Mouse (Mus musculus) mouse trophoblast stem cell (cell line): Measurements from ENCODE around the gene Aldh1a3.

Experiments used
- in situ Hi-C, 2 experiments: fragments of 300-500 bp; cut with MseI, MboI; formaldehyde crosslinking; loops; 2 replicates in 1 of 2; 3 replicates in 1 of 2; pipeline ENCODE4 v1.15.1; 2025

Gene Aldh1a3

DNA sequence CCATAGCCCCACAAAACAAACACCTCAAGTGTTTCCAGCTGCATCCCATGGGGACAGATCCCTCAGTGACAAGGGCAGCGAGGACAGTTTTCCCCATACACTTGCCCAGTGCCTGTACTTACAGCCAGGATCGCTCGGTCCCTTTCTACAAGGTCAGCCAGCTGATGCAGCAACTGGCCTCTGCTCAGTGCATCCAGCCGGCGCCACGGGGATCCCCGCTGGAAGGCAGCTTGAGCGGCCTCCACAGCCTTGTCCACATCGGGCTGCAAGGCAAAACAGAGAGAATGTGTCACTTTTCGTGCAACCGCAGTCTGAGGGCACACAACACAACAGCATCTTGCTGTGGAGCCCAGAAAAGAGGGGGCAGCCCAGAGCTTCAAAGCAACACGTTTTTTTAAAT, 8.3 kb downstream of the Aldh1a3 start:
- in situ Hi-C loops: no loop called here

DNA sequence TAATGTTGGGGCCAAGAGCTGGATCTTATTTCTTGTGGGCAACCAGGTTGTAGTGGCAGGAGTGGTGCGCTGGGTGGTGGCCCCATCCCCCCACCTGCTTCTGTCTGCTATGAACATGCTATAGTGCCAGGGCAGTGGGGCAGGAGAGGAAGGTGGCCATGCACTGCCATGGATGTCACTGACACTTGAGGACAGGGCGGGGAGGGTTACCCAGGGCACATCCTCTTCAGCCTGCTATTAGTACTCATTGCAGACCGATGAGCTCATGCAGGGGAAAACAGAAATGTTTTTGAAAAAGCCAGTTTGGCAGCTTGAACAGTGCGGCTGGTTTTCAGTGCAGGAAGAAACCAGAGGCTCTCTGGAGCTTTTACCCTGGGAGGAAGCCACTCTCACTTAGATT, 10.5 kb downstream of the Aldh1a3 start:
- in situ Hi-C loops: no loop called here

DNA sequence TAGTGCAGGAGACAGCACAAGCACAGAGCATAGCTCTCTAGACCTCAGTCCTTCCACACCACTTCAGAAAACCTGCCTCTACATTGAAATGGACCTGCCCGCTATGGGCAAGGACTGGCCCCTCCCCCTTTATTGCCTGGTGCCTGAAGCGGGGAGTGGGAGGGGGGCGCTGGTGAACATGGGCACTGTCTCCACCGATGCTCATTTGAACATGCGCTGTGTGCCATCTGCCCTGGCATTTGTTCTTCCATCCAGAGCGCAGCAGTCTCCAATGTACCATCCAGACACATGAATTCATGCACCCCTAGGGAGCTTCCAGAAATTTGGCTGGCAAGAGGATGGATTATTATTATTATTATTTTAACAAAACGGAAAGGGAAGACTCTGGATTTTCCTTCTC, 14.2 kb downstream of the Aldh1a3 start:
- in situ Hi-C loops: no loop called here

DNA sequence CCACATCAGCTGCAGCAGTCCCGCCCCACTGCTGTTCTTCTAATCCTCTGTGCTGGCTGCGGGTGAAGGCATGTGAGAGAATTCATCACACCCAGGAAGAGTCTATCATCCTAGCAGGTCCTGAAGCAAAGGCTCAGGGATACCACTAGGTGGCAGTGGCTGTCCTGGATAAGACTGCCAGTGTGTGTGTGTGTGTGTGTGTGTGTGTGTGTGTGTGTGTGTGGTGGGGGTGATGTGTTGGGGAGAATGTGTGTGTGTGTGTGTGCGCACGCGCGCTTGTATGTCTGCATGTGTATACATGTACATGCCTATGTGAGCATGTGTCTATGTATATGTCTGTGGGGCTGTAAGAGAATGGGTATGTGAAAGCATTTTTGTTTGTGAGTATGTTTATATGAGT, 17.9 kb downstream of the Aldh1a3 start:
- in situ Hi-C loops: no loop called here

DNA sequence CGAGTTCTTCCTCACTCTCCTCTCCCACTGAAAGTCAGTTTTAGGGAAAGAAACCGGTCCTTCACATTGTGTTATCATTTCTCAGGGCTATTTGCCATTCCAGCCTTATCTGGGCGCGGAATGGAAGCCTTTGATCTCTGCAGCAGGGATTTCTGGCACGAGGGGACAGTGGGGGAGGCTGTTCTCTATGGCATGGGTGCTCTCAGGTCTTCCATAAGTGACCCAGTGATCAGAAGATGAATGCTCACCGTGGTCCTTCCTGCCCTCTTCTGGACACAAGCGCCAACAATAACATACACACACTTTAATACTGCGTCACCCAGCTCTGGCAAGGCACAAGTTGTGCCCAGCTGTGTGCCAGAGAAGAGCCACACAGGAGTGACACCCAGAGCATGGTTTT, 20.3 kb downstream of the Aldh1a3 start:
- in situ Hi-C loops: no loop called here

DNA sequence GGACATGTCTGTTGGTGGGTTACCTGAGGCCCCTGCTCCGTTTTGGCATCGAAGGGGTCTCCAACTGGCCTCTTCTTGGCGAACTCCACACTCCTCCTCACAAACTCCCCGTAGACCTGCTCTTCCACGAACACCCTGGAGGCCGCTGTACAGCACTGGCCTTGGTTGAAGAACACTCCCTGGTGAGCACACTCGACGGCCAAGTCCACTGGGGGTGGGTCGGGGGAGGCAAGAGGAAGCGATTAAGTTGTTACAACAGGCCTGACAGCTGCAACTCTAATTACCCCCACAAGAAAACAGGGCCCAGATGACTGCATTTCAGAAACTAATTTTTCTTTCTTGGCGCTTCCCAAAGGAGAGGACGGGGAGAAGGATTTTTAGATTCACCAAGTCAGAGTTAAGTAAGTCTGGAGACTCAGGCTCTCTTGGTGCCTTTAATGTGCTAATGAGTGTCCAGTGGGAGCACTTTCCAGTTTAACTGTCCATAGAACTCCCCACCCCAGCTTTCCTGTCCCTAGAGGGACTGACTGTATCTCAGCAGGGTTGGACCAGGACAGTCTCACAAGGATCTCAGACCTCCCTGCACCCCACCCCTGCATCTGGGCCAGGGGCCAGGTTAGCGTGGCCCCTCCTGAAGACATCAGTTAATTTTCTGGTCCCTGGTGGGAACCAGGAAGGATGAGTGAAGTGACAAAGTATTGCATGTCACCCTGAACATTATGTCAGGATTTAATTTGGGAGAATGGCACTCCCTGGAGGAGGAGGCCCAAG, 21.2 kb downstream of the Aldh1a3 start:
- in situ Hi-C loops: no loop called here

DNA sequence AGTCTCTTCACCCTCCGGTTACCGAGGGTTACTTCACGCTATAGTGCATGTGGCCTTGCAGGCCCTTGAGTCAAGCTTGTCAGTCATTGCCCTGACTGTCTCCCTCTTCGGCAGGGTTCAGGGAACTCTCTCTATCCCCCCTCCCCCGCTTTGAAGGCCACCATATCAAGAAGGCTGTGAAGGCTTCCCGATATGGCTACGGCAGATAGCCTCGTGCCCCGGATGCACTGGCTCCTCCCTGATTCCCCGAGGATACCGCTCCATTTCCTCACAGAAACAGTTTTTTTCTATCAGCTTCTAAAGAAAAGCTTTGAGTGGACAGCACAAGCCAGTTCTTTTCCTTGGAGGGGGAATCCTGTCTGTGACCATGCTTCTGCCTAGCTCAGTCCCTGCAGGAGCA, 21.8 kb downstream of the Aldh1a3 start:
- in situ Hi-C loops: no loop called here

DNA sequence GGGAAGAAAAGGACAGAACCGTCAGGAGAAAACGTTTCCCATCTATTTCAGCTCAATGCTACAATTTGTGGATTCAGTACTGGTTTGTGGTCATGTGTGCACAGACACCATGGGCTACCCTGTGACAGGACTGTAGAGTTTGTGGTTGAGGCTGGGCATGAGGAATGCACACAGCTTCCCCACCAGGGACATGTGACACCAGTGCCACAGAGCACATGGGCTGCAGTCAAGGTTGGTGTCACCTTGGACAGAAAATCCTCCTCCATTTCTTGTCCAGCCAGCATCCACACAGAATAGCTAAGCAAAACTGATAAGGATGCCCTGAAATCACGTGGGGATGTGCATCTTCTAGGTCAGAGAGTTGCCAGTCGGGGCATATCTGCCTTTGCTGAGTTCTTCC, 22.5 kb downstream of the Aldh1a3 start:
- in situ Hi-C loops: no loop called here

DNA sequence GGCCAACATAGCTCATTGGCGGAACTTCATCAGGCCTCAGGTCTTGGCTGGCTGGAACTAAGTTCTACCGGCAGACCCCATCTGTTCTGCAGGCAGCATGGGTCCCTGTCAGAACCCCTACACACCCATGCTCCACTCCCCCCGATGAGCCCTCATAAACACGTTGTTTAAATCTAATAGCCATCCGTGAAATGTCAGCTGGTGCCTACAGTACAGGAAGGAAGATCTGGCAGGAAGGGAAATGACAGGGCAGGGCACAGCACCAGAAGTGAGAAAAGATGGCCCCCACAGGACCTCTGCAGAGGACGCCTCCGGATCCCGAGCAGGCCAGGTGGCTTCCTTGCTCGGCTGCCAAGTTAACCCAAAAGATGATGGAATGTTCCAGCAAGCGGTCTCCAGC, 23.2 kb downstream of the Aldh1a3 start:
- in situ Hi-C loops: no loop called here

DNA sequence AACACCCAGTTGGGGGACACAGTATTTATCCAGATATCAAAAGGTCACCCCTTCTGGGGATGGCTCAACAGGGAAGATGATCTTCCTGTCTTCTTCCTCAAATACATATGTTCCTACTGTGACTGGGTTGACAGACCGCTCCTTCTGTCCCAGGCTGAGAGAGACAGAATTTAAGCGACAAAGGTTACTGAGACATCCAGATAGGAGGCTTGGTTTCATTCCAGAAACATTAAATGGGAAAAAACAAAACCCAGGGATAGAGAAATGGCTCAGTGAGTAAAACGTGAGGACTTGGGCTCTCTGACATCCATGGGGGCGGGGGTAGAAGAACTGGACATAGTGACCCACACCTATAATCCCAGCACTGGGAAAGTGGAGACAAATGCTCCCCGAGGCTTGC, 24.4 kb downstream of the Aldh1a3 start:
- in situ Hi-C loops: no loop called here

DNA sequence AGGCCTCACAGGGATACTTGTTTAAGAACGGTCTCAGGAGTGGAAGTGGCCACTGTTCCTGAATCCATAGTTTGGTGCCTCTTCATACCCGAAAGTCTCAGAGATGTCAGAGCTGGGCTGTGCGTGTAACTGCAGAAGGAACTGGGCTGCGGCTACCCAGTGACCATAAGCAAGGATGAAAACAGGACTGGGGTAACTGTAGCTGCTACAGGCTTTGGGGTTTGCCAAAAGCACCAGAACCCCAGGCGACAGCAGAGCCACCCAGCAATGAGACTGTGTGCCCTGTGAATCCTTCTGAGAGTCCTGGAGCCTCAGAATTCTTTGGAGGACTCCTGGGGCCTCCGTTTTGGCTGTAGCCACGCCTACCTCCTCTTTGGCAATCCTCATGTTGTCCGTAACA, 25.7 kb downstream of the Aldh1a3 start:
- in situ Hi-C loops: no loop called here

DNA sequence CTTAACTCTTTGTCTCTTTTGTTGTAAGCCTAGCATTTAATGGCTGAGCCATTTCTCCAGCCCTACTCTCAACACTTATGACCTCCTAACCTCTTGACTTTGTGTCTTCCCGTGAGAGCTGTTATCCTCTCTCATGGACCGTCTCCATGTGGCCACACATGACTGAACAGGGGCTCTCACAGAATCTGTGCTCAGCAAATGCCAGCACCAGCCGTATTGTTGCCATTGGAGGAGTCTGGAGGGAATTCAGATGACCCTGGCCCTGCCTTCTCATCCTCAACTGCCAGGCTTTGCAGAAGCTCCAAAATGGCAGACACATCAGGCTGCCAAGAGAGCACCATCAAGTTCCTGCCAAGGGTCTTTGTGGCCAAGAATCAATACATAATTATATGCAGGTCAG, 30.0 kb downstream of the Aldh1a3 start:
- in situ Hi-C loops: no loop called here

DNA sequence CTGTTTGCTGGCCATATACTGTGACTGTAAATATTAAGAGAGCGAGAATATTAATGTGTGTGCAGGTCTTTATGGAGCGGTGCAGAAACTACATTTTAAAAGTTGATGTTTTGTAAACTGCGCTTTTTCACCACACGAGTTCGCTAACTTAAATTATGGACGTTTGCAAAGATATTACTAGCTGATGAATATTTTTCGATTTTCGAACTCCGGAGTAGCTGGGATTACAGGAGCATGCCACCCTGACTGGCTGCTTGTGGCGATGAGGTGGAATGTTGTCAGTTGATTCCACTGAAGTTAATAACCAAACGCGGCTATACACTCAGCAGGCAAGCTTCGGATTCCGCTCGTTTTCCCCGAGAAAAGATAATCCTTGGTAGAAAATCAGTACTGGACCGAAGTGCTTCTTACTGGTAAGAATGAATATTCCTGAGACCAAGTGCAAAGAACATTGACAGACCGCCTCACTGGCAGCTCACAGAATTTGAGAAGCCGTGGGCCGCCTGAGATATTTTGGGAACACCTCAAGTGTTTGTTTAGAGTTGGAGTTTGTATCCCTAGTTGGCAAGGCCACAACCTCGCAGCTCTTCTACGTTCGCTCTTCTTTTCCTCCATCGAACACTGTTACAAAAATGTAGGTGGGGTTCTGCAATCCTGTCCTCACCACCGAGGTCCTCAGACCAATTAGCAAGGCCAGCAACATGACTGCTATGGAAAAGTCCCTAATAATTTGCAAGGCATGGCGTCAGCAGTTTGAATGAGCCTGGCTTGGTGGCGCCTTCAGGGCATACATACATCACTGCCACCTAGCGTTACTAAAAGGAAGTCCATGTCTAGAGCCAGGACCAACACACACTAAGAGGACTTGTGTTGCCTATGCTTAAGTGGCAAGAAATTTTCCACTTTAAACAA, 38.4 kb downstream of the Aldh1a3 start:
- in situ Hi-C loops: loop anchor here (5.0 kb wide), 1 partner anchor 77 kb away; no protein-coding TSS in a partner anchor

DNA sequence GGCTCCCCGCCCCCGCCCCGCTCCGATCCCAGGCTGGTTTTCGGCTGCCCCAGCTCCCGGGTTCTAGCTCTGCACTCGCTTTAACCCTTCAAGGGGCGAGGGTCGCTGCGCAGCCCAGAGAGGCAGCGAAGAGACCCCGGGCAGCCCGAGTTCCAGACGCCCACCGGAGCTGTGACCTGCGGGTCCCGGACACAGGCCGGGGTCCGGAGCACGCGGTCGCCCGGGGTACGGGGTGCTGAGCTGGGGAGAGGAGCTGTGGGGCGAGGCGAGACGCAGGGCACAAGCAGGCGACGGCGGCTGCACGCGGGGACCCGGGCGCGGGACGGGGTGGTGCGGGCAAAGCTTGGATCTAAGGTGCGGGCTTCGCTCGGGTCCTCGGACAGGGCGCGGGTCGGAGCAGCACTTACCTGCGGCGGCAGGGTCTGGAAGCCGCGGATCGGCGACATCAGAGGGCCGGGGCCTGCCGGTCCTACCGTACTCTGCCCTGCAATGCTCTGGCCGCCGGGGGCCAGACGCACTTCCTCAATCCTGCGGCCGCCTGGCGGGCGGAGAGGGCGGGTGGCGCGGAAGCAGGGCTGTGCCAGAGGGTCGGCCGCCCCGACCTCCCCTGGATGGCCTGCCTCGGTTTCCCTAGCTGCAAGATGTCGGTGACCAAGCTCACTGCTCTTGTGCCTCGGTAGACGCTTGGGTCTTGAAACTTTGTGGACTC, 39.4 kb downstream of the Aldh1a3 start, which contains the start of gene Lrrk1:
Gene Lrrk1 (minus strand): TSS at position 538 of the 709 bp plus-strand sequence.
- in situ Hi-C loops: loop anchor here (5.0 kb wide), 1 partner anchor 76 kb away; no protein-coding TSS in a partner anchor

DNA sequence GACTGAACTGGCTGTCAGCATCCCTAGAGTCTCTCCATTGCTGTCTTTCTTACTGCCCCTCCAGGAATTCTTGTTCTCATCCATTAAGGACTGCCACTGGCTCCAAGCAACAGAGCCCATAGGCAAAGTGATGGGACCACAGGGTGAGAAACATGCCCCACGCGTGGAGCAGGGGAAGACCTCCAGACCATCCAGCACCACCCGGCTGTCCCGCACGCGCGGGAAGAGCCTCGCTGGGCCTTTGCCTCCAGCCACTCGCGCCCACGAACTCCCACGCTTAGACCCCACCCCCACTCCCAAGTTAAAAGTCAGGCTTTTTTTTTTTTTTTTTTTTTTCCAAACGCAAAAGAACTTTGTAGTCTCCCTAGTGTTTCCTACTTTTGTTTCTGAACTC, 39.9 kb downstream of the Aldh1a3 start:
- in situ Hi-C loops: loop anchor here (5.0 kb wide), 1 partner anchor 75 kb away; no protein-coding TSS in a partner anchor

DNA sequence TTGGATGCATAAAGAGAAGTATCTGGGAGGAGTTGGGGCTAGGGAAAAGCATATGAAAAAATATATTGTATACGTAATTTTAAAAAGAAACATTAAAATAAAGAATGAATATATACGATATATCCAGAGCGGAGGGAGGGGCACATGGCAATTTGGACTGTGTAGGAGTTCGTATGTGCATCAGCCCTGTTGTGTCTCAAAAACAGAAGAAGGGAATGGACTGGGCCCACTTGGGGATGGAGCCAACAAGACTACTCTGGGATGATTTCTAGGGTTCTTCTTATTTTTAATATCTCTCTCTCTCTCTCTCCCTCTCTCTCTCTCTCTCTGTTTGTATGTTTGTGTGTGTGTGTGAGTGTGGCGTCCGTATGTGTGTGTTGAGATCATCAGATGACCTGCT, 40.9 kb downstream of the Aldh1a3 start:
- in situ Hi-C loops: loop anchor here (5.0 kb wide), 1 partner anchor 74 kb away; no protein-coding TSS in a partner anchor

DNA sequence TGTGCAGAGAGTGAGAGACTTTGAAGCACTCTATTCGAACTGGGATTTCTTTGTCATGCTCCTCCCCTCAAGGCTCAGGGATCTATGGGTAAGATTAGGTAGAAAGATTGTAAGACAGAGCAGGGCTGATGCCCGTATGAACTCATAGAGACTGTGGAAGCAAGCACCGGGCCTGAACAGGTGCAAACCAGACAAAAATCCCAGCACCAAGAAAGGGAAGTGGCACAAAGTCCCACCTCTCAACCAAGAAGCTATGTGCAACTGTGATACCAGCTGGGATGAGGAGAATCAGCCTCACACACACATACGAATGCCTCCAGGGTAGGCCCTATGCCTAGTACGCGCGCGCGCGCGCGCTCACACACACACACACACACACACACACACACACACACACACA, 41.5 kb downstream of the Aldh1a3 start:
- in situ Hi-C loops: loop anchor here (5.0 kb wide), 1 partner anchor 74 kb away; no protein-coding TSS in a partner anchor

DNA sequence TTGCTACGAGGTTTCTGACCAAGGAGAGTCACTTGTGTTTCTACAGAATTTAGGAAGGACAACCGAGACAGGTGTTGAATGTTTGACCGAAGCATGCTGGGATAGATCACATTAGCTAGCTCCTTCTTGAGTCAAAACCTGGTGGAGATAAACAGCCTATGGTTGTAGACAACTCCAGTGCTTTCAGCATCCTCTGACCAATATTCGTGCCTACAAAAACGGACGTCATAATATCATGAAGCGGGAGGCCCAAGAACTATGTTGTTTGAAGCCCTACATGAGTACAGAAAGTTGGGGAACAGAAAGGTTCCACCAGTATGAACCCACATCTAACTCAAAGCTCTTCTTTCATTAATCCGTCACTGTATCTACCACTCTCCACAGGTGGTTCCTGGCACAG, 42.4 kb downstream of the Aldh1a3 start:
- in situ Hi-C loops: loop anchor here (5.0 kb wide), 1 partner anchor 73 kb away; no protein-coding TSS in a partner anchor

DNA sequence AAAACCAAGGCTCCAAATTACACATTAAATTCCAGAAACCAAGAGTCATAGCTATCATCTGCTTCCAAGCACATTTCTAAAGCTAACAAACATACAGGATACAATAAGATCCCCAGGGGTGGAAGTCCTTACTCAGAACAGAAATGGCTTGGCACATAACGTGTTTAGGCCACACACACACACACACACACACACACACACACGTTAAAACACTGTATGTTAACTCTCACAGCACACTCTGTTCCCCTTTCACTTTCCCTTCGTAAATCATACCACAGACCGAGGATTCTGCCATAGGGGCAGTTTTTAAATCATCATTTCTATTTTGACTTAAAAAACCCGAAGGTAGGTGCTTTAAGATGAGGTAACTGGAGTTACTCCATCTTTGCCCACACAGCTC, 43.1 kb downstream of the Aldh1a3 start:
- in situ Hi-C loops: no loop called here

DNA sequence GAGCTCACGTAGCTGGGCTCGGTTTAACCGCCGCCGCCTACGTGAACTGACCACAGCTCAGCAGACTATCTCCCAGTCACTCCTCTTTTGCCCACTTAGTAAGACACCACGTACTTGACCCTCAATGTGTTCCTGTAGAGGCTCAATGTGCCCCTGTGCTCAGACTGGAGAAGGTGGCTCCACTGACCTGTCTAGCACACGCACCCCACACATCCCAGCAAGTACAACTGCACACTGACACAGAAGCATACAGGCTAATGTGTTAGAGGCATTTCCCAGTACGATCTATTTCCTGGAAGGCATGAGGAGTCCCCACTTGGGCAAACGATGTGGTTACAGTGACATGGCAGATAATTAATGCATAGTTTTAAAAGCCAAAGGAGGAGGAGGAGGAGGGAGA, 50.8 kb downstream of the Aldh1a3 start:
- in situ Hi-C loops: no loop called here

DNA sequence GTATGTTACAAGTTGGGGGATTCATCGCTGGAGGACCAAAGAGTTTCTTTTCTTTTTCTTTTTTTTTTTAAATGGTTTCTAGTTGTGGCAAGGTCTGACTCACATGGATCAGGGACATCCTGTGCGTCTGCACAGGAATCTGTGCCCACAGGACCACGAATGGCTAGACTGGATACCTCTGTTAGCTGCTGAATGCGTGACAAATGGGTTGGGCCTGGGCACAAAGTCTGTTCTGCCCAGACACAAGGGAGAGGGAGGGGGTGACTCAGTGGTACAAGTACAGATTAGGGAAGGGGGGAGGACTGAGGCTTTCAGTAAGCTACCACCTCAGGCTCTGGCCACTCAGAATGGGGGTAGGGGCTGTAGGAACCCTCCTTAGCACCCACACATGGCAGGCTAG, 51.6 kb downstream of the Aldh1a3 start:
- in situ Hi-C loops: no loop called here

DNA sequence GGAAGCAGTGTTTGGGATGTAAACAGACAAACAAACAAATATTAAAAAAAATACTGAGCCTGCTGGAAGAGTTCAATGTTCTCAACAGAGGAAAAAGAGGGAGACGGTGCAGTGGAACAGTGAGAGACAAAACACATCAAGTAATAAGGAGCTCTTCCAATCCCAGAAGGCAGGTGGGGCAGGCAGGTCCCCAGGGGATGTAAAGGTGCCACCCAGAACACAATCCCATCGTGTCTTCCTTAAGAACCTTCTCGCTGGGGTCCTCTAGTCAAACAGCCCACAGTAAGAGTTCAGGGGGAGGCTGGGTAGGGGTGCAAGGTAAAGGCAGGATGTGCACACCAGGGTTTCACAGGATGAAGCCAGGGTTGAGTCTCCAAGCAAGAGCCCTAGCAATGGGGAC, 53.9 kb downstream of the Aldh1a3 start:
- in situ Hi-C loops: no loop called here
